Mouse (Mus musculus): ENCODE measurements around the gene Tmem92.

Tmem92 gene

GRCm38 (mm10) chr11:94728545-94728944, 54.0 kb downstream of the Tmem92 start:
- in situ Hi-C loops (cut with MboI, MseI): no loop called here

GRCm38 (mm10) chr11:94727306-94727705, 55.2 kb downstream of the Tmem92 start:
- in situ Hi-C loops (cut with MboI, MseI): no loop called here

Data from regulatory T cell (primary cell).